Mouse (Mus musculus) E14TG2a.4 (cell line): ENCODE measurements at regions not wholly inside any gene's neighbourhood (a gene's known extent, or its start where the extent isn't known, plus 50 kb on each side); places are given as distances from the start of the nearest gene placed in this dataset.

Source experiments
- CTCF ChIP-seq: conservative IDR thresholded peaks from 2 replicates; pipeline ENCODE4 v1.5.1; 2014; ENCODE audit warnings: low read length
- NANOG ChIP-seq: IDR thresholded peaks from 2 replicates; pipeline ENCODE4 v1.6.1; 2014; ENCODE audit warnings: borderline replicate concordance, low read length, mixed read lengths
- POU5F1 ChIP-seq: IDR thresholded peaks from 2 replicates; pipeline ENCODE4 v1.6.1; 2014; ENCODE audit warnings: low read length, borderline replicate concordance

DNA sequence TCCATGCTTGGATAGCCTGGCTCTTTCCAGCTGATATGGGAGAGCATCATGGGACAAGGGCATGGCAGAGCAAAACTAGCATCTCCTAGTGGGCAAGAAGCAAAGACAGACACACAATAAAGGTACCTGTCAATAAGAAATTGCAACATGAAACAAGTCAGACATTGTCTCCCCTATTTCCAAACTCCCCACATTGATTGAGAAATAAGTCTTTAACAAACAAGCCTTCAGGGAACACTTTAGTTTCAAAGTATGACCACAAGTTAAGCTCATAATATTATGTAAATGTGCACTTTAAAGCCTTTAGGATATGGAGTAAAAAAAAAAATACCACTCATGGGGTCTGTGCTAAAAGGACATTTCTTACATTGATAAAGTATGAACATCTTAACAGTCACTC lies 51.5 kb upstream of the Speer4f2 start:
- TF ChIP-seq CTCF (no peak), POU5F1 (no peak), NANOG (no peak)
